Mouse (Mus musculus) left cerebral cortex, adult 2 months (tissue): ENCODE measurements around the gene Foxc2. TPM values are rescaled to one million over a fixed set of nuclear protein-coding genes. Genes with fewer than 3 reads are reported as not detected.
A peak's percentile ranks its signal among the peaks of the same experiment; 100 is the strongest.

ENCODE experiments used
- DNase-seq, 2 experiments: peaks; one replicate each; pipeline ENCODE4 v3.0.0; 2021 to 2022; ENCODE audit warnings: low spot score in 2 of 2, mixed read lengths in 1 of 2; ENCODE audit errors: extremely low spot score in 1 of 2
- H3K27ac ChIP-seq: fragments of 200-600 bp; 2 replicates; pipeline ENCODE4 v1.8.1; 2022
- H3K4me3 ChIP-seq: fragments of 200-600 bp; 2 replicates; pipeline ENCODE4 v1.8.1; 2022
- CTCF ChIP-seq: fragments of 200-600 bp; IDR thresholded peaks from 2 replicates; pipeline ENCODE4 v1.8.1; 2022; ENCODE audit warnings: antibody characterized with exemption, mild to moderate bottlenecking, moderate library complexity
- intact Hi-C: fragments of 180-260 bp; cut with DNase I; formaldehyde crosslinking; loops from one replicate; pipeline ENCODE4 v1.15.1; 2025
- long read RNA-seq, 2 experiments: library from polyadenylated mRNA; stranded (forward); transcript quantifications; one replicate each; pipeline ENCODE4 v2.0.0; 2021; ENCODE audit warnings: borderline mapping rate in 2 of 2
- total RNA-seq, 2 experiments: library from RNA; stranded (reverse); gene quantifications; 2 replicates each; pipeline ENCODE4 v1.2.3; 2021

Gene Foxc2
- 1 to 10 TPM; 1.5 to 2.3 TPM for total RNA-seq
- long read RNA-seq, experiment 1, partial matches to known transcripts: 0 of 1 reads
- long read RNA-seq, experiment 1, other reads (novel, unspliced or antisense): 0 of 1 reads
- long read RNA-seq, experiment 2, partial matches to known transcripts: 0 of 2 reads
- long read RNA-seq, experiment 2, other reads (novel, unspliced or antisense): 0 of 2 reads

- Histone ChIP-seq H3K4me3 (peak within 1 kb of the TSS; percentile 38), H3K27ac (no peak within 1 kb of the TSS)
- DNase-seq: peak; percentile 41 to 46
- TF ChIP-seq CTCF: no peak; the same call in 1 of the 2 replicates
- intact Hi-C loops: no loop called here
Observed at GRCm38 (mm10) chr8:121115948-121116347, at the start of gene Foxc2. Foxc2 (plus strand) TSS chr8:121116171.

- no peak for DNase-seq
- no peak overlapping the region for H3K4me3 ChIP-seq
- H3K27ac ChIP-seq: no peak overlapping the region
- intact Hi-C loops: no loop called here
- peak; percentile 8 for TF ChIP-seq CTCF
Observed at GRCm38 (mm10) chr8:121071454-121071853, 44.5 kb upstream of the Foxc2 start.

DNA sequence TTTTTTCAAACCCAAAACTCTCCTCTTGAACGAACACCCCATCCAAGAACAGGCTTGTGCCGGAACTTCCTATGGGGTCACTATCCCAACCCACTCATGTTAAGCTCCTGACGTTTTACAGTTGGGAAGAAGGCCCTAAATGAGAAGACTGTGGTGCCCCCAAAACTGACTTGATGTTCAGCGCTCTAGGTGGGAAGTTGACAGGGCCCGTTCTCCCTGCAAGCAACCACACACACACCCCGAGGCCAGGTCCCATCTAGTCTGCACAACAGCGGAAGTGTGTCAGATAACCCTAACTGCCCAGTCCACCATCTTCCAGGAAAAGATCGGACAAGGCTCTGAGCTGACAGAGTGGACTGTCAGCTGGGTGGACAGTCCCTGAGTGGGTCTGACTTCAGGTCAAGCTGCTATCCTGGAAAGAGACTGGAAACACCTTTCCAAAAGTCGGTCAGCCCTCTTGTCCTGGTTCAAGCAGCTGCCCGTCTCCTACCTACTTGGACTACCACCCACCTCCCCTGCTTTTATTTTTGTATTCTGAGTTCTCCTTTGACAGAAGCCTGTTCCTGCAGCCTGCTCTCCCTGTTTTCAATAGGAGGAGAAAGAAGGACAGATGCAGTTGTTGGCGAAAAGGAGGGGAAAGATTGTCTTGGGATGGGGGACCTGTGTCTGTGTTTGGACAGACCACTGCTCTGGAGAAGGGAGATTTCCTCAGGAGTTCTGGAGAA, 43.4 kb upstream of the Foxc2 start:
- no peak for DNase-seq
- no peak for TF ChIP-seq CTCF
- H3K4me3 ChIP-seq: no peak overlapping the region
- intact Hi-C loops: no loop called here
- no peak overlapping the region for H3K27ac ChIP-seq

DNA sequence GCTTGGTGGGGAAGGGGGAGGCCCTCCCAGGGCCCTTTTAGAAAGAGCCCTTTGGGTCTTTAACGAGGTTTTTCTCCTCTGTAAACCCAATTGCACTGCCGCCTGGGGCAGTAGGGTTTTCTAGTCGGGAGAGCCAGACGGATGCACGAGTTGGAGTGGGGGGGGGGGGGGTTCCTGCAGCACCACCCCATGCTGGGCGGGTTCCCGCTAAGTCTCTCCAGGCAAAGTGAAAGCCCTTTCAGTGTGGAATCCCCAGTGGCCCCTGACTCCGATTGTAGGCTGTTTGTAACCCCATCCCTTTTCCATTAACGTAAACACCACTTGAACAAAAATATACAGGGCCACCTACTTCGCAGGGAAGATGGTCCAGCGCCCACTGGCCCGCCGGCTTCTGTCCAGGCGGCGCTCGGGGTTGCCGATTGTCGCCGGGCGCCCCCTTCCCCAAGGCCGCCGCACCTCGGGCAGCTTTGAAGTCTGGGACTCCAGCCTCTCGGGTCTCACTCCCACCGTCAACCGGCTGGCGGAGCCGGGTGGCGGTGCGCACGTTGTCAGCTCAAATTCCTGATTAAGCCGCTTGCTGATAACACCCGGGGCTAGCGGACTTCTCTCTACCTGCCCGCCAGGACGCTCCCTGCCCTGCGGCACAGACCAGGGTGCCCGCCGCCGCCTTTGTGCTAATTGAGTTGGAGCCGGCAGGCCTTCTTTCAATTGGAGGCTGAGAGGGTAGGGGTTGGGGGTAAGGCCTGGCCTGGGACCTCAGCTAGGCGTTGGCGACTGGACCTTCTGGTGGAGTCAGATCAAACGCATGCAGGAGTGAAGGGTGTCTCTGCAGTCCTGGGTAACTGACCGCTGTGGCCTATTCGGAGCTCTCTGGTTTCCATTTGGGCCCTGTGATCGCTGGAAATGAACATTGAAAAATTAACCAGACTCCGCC, 42.5 kb upstream of the Foxc2 start:
- intact Hi-C loops: loop anchor here (2.0 kb wide), 1 partner anchor 45 kb away; no protein-coding TSS in a partner anchor
- no peak overlapping the region for H3K27ac ChIP-seq
- H3K4me3 ChIP-seq: no peak overlapping the region
- no peak for TF ChIP-seq CTCF
- no peak for DNase-seq

DNA sequence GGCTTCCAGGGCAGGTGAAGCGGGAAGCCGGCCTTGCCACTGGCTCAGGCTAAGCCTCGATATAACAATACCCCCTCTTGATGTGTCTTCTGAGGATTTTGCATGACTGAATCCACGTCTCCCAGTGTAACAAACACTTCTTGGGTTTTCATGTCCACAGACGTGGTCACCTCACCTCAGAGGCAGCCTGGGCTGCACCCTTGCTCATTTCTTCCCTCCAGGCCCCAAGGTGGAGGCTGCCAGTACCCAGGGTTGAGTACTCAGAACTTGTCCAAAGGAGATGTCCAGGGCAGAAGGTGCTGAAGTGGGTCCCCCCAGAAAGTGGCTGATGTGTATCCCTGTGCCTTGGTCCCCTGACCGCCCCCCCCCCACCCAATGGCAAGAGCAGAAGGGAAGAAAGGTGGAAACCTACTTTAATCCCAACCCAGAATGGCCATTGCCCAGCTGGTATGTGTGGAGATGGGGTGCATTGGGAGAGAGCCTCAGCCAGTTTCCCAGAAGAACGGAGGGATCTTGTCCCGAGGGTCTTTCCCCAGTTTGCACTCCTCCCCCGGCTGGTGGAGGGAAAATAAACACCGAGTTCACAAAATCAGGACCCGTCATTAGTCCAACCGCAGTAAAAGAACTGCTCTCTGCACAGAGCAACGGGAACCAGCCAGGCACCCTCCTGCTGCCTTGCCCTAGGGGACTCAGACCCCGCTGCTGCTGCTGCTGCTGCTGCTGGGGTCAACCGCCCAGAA, 41.7 kb upstream of the Foxc2 start:
- Histone ChIP-seq H3K4me3 (no peak overlapping the region), H3K27ac (no peak overlapping the region)
- DNase-seq: no peak
- TF ChIP-seq CTCF: no peak
- intact Hi-C loops: loop anchor here (2.0 kb wide), 1 partner anchor 45 kb away; no protein-coding TSS in a partner anchor

DNA sequence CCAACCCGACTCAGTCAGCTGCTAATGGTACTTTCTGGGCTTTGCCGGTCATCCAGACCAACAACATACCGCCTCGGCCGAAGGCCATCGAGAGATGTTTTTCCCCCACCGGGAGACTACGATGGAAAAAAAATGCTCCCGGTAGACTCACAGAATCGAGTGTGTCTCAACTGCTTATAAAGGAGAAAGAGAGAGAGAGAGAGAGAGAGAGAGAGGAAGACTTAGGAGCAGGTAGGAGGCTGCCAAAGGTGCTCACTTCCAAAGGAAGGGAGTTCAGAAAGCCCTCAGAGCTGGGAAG, 41.2 kb upstream of the Foxc2 start:
- Histone ChIP-seq H3K27ac (no peak overlapping the region), H3K4me3 (no peak overlapping the region)
- intact Hi-C loops: loop anchor here (2.0 to 5.0 kb wide), 2 partner anchors 44 to 187 kb away; no protein-coding TSS in a partner anchor
- no peak for DNase-seq
- TF ChIP-seq CTCF: no peak

- H3K27ac ChIP-seq: no peak overlapping the region
- no peak overlapping the region for H3K4me3 ChIP-seq
- intact Hi-C loops: loop anchor here (2.0 to 5.0 kb wide), 2 partner anchors 43 to 189 kb away; no protein-coding TSS in a partner anchor
- DNase-seq: no peak
- TF ChIP-seq CTCF: no peak
Observed at GRCm38 (mm10) chr8:121075936-121076335, 40.0 kb upstream of the Foxc2 start.

DNA sequence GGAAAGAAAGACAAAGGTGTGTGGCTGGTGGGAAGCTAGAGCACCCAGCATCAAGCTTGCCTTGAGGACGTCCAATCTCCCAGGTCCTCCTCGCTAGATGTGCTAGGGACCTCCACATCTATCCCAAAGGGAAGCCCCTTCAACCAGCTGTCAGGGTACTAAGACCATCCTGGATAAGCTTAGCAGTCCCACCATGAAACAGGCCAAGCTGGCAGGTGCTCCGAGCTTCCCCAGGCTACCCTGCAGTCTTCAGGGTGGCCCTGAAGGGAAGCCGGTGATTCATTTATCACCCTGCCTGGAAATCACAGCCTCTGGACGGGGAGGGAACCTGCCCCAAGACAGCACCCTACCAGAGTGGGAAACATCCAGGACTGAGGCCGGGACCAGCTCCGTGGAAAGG, 39.4 kb upstream of the Foxc2 start:
- intact Hi-C loops: loop anchor here (5.0 kb wide), 1 partner anchor 189 kb away; no protein-coding TSS in a partner anchor
- no peak for DNase-seq
- no peak for TF ChIP-seq CTCF
- Histone ChIP-seq H3K27ac (no peak overlapping the region), H3K4me3 (no peak overlapping the region)

DNA sequence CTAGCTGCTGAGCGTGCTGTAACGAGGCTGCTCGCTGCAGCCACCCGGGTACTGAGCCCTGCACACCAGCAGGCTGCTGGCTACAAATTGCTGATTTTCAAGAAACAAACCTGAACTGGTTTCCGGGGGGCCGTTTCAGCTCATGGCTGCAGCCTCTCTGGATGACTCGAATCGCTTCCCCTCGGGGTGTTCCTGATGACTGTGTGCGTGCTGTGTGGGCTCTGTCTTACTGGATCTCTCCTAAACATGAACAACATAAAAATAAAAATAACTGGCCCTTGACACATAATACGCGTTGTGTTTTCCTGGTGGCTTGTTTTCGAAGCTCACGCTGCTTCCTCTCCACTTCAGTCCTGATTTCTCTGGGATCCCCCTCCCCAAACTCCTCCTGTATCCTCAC, 37.2 kb upstream of the Foxc2 start:
- DNase-seq: no peak
- Histone ChIP-seq H3K27ac (no peak overlapping the region), H3K4me3 (no peak overlapping the region)
- intact Hi-C loops: loop anchor here (5.0 kb wide), 1 partner anchor 191 kb away; no protein-coding TSS in a partner anchor
- TF ChIP-seq CTCF: no peak

GRCm38 (mm10) chr8:121079201-121079600, 36.8 kb upstream of the Foxc2 start:
- TF ChIP-seq CTCF: no peak
- intact Hi-C loops: loop anchor here (5.0 kb wide), 1 partner anchor 192 kb away; no protein-coding TSS in a partner anchor
- H3K27ac ChIP-seq: no peak overlapping the region
- DNase-seq: no peak
- no peak overlapping the region for H3K4me3 ChIP-seq

DNA sequence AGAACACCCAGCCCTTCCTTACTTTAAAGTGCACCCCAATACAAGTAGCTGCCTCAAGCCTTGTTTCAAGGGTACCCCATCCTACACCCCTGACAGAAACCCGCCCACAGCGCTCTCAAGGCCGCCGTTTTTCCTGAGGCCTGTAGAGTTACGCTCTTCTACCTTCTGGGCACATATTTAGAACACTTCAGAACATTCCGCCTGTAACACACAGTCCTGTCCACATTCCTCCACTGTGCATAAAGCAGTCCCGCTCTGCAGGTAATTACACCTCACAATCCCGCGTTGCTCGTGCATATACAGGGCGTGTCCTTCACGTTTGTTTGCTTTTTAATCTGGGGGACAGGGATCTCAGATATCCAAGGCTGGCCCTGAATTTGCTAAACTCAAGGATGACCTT, 36.0 kb upstream of the Foxc2 start:
- Histone ChIP-seq H3K27ac (no peak overlapping the region), H3K4me3 (no peak overlapping the region)
- DNase-seq: no peak
- intact Hi-C loops: loop anchor here (5.0 kb wide), 1 partner anchor 193 kb away; no protein-coding TSS in a partner anchor
- no peak for TF ChIP-seq CTCF
